Mouse (Mus musculus) regulatory T cell (primary cell): ENCODE data around the gene Fars2.

ENCODE experiments used
- in situ Hi-C: fragments of 300-600 bp; cut with MboI, MseI; formaldehyde crosslinking; loops from one replicate; pipeline ENCODE4 v1.15.1; 2025; ENCODE audit warnings: high pct_unique_total_duplicates

The Fars2 gene

GRCm38 (mm10) chr13:36683581-36683980 lies 566.4 kb downstream of the Fars2 start:
- in situ Hi-C loops = no loop called here

- in situ Hi-C loops = no loop called here
Measured at GRCm38 (mm10) chr13:36695516-36696201, 578.4 kb downstream of the Fars2 start.

- in situ Hi-C loops = no loop called here
Measured at GRCm38 (mm10) chr13:36696351-36696771, 579.1 kb downstream of the Fars2 start.

GRCm38 (mm10) chr13:36707088-36707690 lies 590.0 kb downstream of the Fars2 start:
- in situ Hi-C loops = no loop called here

- in situ Hi-C loops = no loop called here
Measured at GRCm38 (mm10) chr13:36714101-36714500, 596.9 kb downstream of the Fars2 start.

- in situ Hi-C loops = no loop called here
Measured at GRCm38 (mm10) chr13:36716708-36717107, 599.5 kb downstream of the Fars2 start.

GRCm38 (mm10) chr13:36717376-36717775 lies 600.2 kb downstream of the Fars2 start:
- in situ Hi-C loops = no loop called here

GRCm38 (mm10) chr13:36720297-36721017 lies 603.2 kb downstream of the Fars2 start:
- in situ Hi-C loops = no loop called here

GRCm38 (mm10) chr13:36722309-36722708 lies 605.1 kb downstream of the Fars2 start:
- in situ Hi-C loops = no loop called here

GRCm38 (mm10) chr13:36723726-36724300 lies 606.6 kb downstream of the Fars2 start:
- in situ Hi-C loops = no loop called here

GRCm38 (mm10) chr13:36724533-36725470 lies 607.6 kb downstream of the Fars2 start:
- in situ Hi-C loops = no loop called here

- in situ Hi-C loops = no loop called here
Measured at GRCm38 (mm10) chr13:36725881-36726280, 608.7 kb downstream of the Fars2 start.

- in situ Hi-C loops = no loop called here
Measured at GRCm38 (mm10) chr13:36726551-36726950, 609.3 kb downstream of the Fars2 start.

GRCm38 (mm10) chr13:36726951-36727778 lies 610.0 kb downstream of the Fars2 start:
- in situ Hi-C loops = no loop called here

GRCm38 (mm10) chr13:36727779-36728470 lies 610.7 kb downstream of the Fars2 start:
- in situ Hi-C loops = no loop called here

GRCm38 (mm10) chr13:36728509-36728908 lies 611.3 kb downstream of the Fars2 start:
- in situ Hi-C loops = no loop called here

GRCm38 (mm10) chr13:36729731-36730340 lies 612.6 kb downstream of the Fars2 start:
- in situ Hi-C loops = loop anchor here (5.0 to 10.0 kb wide), 2 partner anchors 75 to 582 kb away; no protein-coding TSS in a partner anchor

GRCm38 (mm10) chr13:36730341-36730761 lies 613.1 kb downstream of the Fars2 start:
- in situ Hi-C loops = loop anchor here (5.0 to 10.0 kb wide), 2 partner anchors 74 to 582 kb away; no protein-coding TSS in a partner anchor
